Mouse (Mus musculus) left cerebral cortex, postnatal 10 days (tissue): ENCODE measurements around the gene Cd5. TPM values are rescaled to one million over a fixed set of nuclear protein-coding genes. Genes with fewer than 3 reads are reported as not detected.

Experiments used
- DNase-seq, 2 experiments: peaks; one replicate each; pipeline ENCODE4 v3.0.0; 2021 to 2022; ENCODE audit warnings: low spot score in 2 of 2, mixed read lengths in 1 of 2; ENCODE audit errors: extremely low spot score in 1 of 2
- intact Hi-C: fragments of 180-260 bp; cut with DNase I; formaldehyde crosslinking; loops from one replicate; pipeline ENCODE4 v1.15.1; 2025
- total RNA-seq, 2 experiments: library from RNA; stranded (reverse); gene quantifications; 2 replicates each; pipeline ENCODE4 v1.2.3; 2021

The Cd5 gene
- total RNA-seq, 2 experiments from 2014 or later: 0.30 TPM; not detected in 1

DNA sequence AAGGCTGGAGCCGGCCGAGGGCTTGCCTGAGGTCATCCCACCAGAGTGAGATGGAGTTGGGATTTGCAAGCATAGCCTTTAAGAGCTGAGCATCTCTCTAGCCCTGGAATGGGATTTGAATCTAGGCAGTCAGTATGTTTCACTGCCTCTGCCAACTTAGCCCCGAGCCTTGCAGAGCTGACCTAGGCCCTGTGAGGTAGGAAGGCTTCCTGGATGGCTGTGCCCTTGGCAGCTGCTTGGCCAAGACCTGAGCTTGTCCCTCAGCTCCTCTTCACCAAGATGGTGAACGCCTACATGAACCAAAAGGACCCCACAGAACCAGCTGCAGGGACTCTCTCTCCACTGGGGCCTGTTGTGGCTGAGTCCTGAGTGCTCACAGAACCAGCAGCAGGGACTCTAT lies 28.1 kb downstream of the Cd5 start:
- intact Hi-C loops: loop anchor here (5.0 to 10.0 kb wide), 3 partner anchors 104 to 172 kb away; partner anchors contain the start of genes Tmem109 and Tmem132a
- no peak for DNase-seq

DNA sequence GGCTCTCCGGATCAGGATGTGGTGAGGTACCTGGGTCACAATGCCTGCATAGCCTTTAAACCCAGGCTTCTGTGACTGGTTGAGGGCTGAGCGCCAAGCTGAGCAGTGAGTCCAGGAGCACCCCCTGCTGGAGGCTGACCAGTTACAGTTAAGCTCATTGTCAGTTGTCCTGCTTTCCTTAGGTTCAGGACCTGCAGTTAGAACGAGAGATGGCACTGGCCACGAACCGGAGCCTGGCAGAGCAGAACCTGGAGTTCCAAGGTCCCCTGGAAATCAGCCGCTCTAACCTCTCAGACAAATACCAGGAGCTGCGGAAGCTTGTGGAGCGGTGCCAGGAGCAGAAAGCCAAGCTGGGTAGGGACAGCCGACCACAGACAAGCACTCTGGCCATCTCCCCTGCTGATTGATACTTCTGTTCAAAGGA lies 28.7 kb downstream of the Cd5 start:
- DNase-seq: peak; percentile 60 to 79
- intact Hi-C loops: loop anchor here (5.0 to 10.0 kb wide), 3 partner anchors 105 to 172 kb away; partner anchors contain the start of genes Tmem109 and Tmem132a

DNA sequence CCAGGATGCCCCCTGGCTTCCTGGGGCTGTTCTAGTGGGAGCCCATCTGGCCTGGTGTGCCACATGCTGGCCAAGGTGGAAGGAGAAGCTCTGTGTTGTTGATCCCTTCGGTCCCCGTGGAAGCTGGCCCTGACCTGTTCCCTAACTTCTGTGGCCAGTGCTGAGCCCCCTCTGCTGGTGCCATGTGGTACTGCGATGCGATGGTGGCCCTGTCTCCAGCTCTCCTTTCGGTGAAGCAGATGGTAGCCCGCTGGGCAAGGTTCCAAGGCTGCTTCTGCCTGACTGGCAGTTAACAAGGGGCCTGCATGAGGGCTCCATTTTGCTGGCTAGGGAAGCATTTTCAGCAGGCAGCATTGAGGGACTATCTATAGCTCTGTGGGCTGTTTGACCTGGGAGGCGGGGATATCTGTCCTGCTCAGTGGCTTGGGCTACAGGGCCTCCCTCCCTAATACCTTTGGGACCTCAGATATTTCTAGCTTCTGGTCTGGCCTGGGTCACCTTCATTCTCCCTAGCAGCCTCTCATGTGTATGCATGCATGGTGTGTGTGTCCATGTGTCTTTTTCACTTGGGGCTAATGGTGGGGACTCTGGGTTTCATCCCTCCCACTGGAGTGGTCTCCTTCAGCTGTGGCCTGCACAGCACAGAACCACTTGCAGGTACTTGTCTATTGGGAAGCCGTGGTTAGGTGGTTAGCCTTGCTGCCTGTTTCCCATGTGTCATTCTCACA lies 29.3 kb downstream of the Cd5 start:
- DNase-seq: peak; percentile 96 to 97
- intact Hi-C loops: loop anchor here (2.0 to 10.0 kb wide), 4 partner anchors 31 to 173 kb away; partner anchors contain the start of genes Pga5, Tmem109 and Tmem132a

DNA sequence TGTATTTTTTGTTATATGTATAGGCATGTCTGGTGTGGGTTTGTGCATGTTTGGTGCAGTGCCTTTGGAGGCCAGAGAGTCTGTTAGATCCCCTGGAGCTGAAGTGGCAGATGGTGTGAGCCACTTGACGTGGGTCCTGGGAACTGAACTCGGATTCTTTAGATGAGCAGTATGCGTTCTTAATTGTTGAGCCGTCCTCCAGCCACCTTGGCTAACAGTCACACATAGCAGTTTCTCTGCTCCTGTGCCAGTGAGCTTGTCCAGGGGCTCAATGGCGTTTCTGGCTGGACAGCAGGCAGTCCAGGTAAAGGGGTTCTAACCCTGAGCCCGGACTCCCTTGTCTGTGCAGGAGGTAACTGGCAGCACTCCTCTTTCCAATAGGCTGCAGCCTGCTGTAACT lies 29.9 kb downstream of the Cd5 start:
- intact Hi-C loops: loop anchor here (2.0 kb wide), 1 partner anchor 30 kb away; the partner anchor contains the start of gene Pga5
- DNase-seq: no peak

DNA sequence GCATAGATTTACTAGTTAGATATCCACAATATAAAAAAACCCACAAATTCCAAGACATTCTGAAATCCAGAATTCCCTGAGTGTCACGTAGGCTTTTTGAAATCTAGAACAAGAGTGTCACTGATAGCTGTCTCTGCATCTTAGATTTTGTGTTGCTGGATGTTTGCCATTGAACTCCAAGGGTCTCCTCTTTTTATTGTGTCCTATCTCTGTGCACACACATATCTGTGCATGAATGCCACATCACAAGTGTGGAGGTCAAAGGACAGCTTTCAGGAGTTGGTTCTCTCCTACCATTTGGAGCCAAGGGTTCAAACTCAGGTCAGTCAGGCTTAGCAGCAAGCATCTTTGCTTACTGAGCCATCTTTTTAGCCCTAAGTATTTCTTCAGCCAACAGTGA lies 30.9 kb downstream of the Cd5 start:
- intact Hi-C loops: loop anchor here (2.0 kb wide), 1 partner anchor 29 kb away; the partner anchor contains the start of gene Pga5
- DNase-seq: no peak

DNA sequence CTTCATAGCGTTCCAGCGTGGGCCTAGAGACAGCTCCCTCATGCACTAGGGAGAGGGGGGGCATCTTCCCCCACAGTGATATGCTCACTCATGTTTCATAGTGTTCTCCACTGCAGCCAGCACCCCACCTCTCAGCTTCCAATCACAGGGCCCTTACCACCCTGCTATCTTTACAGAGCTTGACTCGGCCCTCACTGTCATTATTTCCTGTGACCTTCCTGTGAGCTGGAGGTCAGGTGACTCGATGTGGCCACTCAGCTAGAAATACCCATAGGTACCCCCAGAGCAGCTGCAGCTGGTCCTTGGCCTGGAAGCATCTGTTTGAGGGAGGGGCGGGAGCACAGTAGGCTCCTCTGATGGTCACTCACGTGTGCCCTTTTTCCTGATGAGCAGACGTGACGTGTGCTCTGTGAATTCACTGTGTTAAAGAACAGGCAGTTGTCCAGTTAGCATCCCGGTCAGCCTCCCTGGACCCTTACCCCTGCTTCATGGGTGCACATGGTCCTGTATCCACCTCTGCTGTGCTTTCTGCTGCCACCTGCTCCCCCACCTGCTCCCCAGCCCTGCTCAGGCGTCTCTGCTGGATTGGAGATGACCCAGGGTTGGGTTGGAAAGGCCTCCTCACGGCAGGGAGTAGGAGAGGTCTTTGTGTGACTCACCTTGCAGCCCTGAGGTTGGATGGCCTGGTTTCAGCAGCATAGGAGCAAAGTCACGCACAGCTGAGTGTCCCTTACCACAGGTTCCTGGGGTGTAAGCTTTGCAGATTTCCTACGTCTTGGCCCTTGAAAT lies 31.5 kb downstream of the Cd5 start:
- DNase-seq: no peak
- intact Hi-C loops: no loop called here

DNA sequence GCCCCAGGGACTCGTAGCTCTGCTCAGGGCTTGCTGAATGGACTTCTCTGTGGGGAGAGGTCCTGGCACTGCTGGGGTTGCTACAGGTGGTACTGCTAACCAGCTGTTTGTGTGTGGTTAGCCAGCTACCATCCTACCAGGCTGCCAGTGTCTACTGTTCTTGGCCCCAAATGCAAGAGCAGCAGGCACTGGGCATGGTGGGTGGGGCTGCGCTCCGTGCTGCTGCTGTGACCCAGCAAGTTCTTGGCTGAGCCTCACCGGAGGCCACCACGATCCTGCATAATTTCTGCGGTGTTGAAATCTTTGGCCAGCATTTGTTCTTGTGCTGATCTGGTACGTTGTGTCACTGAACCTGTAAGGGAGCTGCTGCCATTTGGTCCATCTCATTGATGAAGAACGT lies 35.3 kb downstream of the Cd5 start:
- intact Hi-C loops: no loop called here
- DNase-seq: no peak

DNA sequence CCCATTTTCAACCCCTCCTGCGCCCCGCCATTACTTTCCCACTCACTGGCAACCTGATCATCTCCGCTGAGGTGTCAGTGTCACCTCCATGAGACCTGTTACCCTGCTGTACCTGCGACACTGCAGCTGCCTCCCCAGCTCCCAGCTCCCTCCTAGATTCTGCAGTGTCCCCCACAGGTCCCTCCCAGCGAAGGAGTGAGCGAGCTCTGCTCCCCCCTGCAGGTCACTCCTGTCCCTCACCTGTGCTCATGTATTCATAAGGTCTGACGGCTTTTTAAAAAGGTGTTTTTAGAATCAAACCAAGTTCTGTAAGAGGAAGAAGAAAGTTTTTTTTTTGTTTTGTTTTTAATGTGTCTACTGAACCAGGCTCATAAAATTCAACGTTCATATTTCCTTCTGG lies 36.7 kb downstream of the Cd5 start:
- DNase-seq: no peak

DNA sequence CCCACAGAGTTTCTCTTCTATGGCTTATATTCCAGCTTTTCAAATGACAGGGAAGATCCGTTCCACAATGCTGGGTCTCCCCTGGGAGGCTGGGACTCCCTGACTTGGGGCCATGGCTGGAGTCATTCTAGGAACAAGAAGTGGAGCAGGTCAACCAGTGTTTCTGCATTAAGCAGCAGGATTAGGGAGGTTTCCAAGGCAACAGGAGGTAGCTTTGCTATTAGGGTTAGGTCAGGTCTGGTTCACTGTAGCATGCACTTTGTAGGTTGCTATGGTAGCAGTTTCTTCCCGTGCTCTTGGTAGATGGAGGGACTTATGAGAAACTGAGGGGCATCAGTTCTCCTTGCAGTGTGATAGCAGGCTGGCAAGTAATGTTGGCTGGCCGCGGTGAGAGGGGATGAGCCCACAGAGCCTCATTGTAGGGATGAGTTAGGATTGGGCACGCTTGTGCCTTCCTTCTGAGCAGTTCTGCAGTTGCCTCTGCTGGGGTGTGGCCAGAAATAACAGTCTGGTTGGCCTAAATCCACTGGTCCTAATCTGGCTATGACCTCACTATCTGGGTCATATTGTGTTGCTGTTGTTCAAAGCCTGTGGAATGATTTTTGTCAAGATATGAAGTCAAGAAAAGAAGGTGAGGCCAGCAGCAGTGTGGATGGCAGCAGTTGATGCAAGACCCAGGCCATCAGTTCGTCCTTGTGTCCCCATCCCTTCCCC lies 37.6 kb downstream of the Cd5 start:
- no peak for DNase-seq
- intact Hi-C loops: no loop called here

More for the DNA sequence above, 36.7 kb downstream of the Cd5 start:
- intact Hi-C loops: no loop called here

DNA sequence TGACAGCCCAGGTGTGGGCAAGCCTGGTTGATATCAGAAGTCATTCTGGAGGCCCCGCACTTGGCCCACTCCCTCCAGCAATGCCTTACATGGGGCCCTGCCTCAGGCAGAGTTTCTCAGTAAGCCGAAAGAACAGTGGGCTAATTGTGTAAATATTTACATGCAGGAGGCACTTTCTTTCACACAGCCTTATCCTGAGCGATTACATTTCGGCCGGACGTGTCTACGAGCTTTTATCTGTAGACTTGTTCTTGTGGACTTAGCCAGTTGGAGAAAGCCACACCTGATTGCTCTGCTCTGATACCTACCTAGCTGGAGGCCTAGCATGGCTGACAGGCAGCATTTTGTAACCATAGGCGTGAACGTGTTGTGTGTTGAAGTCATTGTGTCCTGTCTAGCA lies 39.0 kb downstream of the Cd5 start:
- DNase-seq: no peak

DNA sequence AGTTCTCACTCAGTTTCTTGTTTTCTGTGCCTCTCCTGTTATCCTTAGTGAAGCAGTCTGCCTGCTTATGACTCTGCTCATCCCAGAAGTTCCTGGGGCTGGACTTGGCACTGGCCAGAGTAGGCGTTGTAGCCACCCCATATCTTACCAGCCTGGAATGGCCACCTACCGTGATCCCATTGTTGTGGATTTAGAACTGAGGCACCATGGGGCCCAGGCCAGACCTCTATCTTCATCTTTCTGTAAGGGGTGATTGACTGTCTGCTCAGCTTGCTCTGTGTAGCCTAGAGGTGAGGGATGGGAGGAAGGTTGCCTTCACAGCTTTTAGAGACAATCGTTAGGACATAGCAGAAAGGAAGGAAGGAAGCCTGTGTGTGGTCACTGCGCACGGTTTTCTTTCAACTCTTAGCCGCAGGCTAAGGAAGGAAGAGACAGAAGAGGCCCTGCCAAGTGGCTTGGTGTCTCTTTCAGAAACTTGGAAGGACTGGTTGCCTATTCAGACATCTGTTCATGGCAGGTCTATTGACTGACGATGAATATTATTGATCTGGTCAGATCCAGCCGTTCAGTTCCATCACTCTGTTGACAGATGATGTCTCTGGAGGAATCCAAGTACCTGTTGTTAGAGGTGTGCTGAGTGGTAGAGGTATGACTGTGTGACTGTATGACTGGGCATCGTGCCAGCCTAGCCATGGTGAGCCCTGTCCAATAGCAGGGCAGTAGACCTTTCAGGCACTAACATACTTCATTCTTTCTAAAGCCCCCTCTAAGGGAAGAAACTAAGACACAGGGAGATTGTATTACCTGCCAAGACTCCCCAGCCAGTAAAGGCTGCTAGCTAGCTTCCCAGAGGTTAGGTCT lies 40.4 kb downstream of the Cd5 start:
- intact Hi-C loops: no loop called here

More for the DNA sequence above, 39.0 kb downstream of the Cd5 start:
- intact Hi-C loops: no loop called here

DNA sequence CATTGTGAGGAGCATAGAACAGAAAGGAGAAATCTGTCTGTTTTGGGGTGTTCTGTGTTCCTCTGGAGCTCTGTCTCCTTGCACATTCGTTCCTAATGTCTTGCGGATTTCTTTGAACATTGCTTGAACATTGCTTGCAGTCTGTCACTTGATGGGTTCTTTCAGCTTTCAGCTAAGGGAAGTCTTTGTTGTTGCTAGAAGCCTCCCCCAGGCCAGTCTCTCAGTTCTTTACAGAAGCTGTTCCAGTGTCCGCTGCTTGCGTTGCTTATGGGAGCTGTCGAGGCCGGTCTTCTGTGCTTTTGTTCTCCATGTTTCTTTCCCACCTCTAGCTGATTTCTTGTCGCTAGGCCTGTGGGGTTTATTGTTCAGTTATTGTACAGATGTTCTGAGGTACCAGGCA lies 43.0 kb downstream of the Cd5 start:
- intact Hi-C loops: no loop called here

More for the DNA sequence above, 40.4 kb downstream of the Cd5 start:
- DNase-seq: no peak

DNA sequence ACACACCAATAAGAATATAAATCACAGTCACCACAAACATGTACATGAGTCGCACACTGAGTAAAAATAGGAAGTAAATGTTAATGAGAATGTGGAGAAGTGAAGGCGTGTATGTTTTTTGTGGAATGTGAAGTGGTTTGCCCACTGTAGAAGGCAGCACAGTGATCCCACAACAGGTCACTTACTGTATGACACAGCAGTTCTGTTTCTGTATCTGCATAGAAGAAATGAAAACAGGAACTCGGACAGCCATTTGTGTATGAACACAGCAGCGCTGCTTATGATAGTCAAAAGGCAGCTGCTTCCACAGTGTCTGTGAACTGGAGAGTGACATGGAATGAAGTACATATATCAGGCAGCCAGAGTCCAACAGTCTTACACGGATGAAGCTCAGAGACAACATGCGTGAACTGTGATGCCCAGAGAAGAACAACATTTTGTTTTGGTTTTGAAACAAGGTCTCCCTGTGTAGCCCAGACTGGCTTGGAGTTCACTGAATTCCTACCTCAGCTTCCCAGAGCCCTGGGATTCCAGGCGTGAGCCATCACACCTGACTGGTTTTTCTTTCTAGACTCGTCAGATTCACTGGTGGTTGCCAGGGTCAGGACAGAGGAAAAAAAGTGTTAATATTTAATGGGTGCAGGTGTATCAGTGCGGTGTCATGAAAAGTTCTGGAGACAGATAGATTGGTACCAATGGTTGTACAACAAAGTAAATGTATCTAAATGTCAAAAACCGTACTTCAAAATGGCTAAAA lies 44.7 kb downstream of the Cd5 start:
- intact Hi-C loops: no loop called here
- no peak for DNase-seq

More for the DNA sequence above, 43.0 kb downstream of the Cd5 start:
- DNase-seq: no peak

DNA sequence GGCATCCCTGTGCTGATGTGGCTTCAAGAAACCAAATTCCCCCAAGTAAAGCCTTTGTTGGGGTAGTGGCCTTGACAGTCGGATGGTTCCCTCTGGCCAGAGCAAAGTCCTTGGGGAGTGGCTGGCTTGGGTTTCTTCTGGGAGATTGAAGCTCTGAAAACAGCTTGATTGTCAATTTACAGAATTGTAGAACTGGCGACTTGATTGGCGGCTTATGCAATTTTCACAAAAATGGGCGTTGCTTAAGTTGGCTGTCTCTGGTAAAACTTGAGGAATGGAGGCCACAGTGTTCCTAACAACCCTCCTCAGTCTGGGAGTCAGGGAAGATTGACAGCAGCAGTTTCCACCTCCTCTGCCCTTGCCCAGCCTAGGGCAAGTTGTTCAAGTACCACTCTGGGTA lies 46.4 kb downstream of the Cd5 start:
- intact Hi-C loops: no loop called here
- no peak for DNase-seq

DNA sequence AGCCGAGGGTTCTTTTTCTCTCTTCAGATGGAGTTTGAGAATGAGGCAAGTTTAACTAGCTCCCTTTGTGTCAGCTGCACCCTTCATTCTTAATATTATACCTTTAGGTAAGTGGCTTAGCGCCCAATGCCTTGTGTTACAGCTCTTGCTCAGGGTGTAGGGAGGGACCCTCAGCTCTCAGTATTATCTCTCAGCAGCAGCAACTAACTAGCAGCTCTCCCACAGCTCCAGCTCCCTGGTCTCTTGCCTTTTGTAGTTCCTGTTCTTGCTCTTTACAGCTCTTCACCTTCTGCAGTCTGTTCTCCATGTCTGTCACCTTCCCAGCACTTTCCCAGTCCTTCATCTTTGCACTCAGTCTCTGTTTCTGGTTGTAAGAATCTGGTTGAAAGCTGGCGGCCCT lies 47.1 kb downstream of the Cd5 start:
- intact Hi-C loops: no loop called here

DNA sequence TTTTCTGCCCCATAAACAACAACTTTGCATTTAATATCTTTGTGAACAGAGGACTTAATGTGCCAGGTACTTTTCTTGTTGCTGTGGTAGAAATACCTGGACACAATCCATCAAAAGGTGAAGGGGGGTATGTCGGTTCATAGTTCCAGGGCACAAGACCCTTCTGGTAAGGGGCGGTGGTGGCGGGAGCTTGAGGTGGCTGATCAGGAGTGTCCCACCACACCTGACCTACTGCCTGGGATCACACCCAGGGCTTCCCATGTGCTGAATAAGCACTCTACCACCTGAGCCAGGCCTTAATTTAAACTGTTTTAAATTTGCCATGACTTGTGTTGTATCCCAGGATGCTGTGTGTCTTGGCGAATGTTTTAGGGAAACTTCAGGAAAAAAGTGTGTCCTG lies 47.7 kb downstream of the Cd5 start:
- no peak for DNase-seq
- intact Hi-C loops: no loop called here

More for the DNA sequence above, 47.1 kb downstream of the Cd5 start:
- no peak for DNase-seq

DNA sequence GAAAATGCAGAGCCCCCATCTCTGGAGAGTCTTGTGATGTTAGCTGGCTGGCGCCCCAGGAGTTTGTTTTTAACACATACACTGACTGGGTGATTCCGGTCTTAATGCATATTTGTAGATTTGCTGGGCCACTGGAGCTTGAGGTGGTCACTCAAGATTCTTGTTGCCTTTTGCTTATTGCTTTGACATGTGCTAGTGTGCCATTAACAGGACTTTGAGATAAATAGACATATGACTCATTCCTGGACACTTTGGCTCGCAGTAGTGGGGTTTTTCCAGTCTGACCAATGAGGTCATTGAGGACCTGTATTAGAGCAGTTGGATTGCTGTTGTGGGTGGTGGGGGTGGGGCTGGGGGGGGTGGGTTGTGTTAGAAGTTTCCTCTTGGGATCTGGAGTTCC lies 48.5 kb downstream of the Cd5 start:
- intact Hi-C loops: no loop called here
- DNase-seq: no peak
